Mouse (Mus musculus): Measurements from ENCODE around the gene Sh3yl1.

- TF ChIP-seq EP300 (optimal IDR thresholded peaks at IDR 0.05), result no peak
- TF ChIP-seq CTCF (IDR thresholded peaks at IDR 0.05; ENCODE audit: low read depth), result no peak
These were observed 10.9 kb downstream of the Sh3yl1 start for GRCm38 (mm10) chr12:30922401-30922800.
